Mouse (Mus musculus) ES-E14 (cell line): ENCODE results near the gene Trim28.

Experiments
- HCFC1 ChIP-seq: IDR thresholded peaks from 2 replicates; pipeline ENCODE4 v1.6.1; 2012; ENCODE audit warnings: low read length, inconsistent platforms, borderline replicate concordance; ENCODE audit not compliant: insufficient read depth
- ZC3H11A ChIP-seq: IDR thresholded peaks from 2 replicates; pipeline ENCODE4 v1.6.1; 2012; ENCODE audit warnings: low read depth, mild to moderate bottlenecking, inconsistent platforms, low read length, borderline replicate concordance

- TF ChIP-seq HCFC1 = no peak
- TF ChIP-seq ZC3H11A = no peak
Measured at GRCm38 (mm10) chr7:13043120-13043444, 44.2 kb downstream of the Trim28 start.
